Mouse (Mus musculus) left cerebral cortex, postnatal 14 days (tissue): ENCODE measurements around the gene Ppil6. TPM values are rescaled to one million over a fixed set of nuclear protein-coding genes. Genes with fewer than 3 reads are reported as not detected.

Experiments used
- DNase-seq, 2 experiments: peaks; one replicate each; pipeline ENCODE4 v3.0.0; 2021 to 2022; ENCODE audit warnings: low spot score in 2 of 2, mixed read lengths in 1 of 2
- intact Hi-C: fragments of 180-260 bp; cut with DNase I; formaldehyde crosslinking; loops from one replicate; pipeline ENCODE4 v1.15.1; 2025
- total RNA-seq, 2 experiments: library from RNA; stranded (reverse); gene quantifications; 2 replicates each; pipeline ENCODE4 v1.2.3; 2021

Gene Ppil6
- total RNA-seq, 2 experiments from 2014 or later = 6.3 to 7.6 TPM

DNA sequence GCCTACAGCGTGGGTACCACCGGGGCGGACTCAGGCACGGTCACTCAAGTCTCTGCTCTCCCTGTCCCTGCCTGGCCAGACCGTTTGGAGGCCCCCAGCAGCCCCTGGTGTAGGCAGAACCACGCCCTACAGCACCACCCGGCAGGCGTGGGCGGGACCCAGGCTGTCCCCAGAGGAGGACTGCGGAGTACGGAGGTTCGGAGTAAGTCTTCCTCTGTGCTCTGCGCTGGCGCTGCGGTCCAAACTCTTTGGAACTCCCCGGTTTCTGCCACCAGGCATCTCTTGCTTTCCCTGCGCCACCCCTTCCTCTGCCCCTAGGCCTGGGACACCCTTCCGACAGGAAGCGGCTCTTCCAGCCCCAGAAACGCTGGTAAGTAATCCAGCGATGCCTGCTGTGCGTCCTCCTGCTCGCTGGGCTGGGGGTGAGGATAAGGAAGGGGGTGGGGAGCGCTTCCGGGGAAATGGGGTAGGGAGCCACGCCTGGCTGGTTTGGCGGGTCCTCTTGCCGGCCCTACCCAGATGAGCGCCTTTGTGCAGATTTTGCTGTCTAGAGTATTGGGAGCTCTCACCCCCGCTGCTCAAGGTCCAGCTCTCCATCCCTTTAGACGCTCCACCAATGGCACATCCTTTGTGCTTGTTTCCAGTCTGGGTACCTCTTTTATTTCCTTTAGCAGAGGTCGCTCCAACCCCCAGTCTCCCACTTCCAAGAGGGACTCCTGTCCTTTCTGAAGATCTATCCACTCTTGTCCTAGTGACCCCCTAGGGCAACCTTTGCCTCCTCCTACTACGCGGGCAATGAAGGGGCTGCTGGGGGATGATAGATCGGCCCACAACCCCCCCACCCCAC is 13.8 kb upstream of the Ppil6 start, which contains the start of gene Mical1:
TSS of gene Mical1 (plus strand) at position 144 of the 847 bp plus-strand sequence.
- intact Hi-C loops = no loop called here
- peak in 1 of 2 experiments; percentile 38 for DNase-seq

DNA sequence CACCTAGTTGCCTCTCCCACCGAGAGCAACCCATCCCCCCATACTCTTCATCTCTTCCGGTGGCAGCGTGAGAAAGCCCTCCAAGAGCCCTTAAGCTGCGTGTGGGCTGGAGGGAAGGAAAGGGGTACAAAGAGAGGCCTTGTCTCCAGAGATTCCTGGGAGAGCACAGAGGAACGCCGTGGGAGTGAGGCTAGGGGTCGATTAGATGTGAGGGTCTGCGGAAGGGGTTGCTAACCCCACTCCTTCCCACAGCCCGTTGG is 13.3 kb upstream of the Ppil6 start:
- intact Hi-C loops = no loop called here

GRCm38 (mm10) chr10:41477278-41478181 is 12.7 kb upstream of the Ppil6 start:
- peak; percentile 37 to 78 for DNase-seq
- intact Hi-C loops = no loop called here

More for the DNA sequence above, 13.3 kb upstream of the Ppil6 start:
- no peak for DNase-seq

GRCm38 (mm10) chr10:41479961-41480360 is 10.3 kb upstream of the Ppil6 start:
- intact Hi-C loops = no loop called here
- DNase-seq = no peak

DNA sequence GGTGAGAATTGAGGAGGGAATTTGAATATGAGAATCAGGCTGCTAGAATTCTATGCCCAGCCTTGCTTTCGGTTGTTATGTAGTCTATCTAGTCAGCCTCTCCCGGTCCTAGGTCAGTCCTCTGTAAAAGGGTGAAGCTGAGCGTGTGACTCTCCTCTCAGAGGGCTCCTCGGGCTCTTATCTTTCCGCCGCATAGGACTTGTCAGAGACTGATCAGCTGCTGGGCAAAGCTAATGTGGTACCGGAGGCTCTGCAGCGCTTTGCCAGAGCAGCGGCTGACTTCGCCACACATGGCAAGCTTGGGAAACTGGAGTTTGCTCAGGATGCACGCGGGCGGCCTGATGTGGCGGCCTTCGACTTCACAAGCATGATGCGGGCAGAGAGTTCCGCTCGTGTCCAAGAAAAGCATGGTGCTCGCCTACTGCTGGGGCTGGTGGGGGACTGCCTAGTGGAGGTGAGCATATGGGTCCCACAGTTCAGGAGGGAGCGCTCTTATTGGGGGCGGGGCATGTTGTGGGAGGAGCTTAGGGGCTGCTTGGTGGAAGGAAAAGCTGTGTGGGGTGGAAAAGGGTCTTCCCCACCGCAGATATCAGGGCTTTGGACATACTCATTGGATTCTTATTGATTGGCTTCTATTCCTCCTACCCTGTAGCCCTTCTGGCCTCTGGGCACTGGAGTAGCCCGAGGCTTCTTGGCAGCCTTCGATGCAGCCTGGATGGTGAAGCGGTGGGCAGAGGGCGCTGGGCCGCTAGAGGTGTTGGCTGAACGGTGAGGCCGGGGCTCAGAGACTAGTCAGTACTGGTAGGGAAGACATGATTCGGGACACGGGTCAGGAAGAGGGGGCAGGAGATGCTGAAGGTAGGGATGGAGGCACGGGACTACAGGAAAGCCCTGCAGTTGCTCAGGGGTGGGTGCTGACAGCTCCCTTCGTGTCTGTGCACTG is 9.0 kb upstream of the Ppil6 start:
- DNase-seq = no peak
- intact Hi-C loops = no loop called here

GRCm38 (mm10) chr10:41482446-41482845 is 7.8 kb upstream of the Ppil6 start:
- intact Hi-C loops = no loop called here
- DNase-seq = no peak

GRCm38 (mm10) chr10:41485778-41486177 is 4.5 kb upstream of the Ppil6 start:
- no peak for DNase-seq
- intact Hi-C loops = no loop called here

DNA sequence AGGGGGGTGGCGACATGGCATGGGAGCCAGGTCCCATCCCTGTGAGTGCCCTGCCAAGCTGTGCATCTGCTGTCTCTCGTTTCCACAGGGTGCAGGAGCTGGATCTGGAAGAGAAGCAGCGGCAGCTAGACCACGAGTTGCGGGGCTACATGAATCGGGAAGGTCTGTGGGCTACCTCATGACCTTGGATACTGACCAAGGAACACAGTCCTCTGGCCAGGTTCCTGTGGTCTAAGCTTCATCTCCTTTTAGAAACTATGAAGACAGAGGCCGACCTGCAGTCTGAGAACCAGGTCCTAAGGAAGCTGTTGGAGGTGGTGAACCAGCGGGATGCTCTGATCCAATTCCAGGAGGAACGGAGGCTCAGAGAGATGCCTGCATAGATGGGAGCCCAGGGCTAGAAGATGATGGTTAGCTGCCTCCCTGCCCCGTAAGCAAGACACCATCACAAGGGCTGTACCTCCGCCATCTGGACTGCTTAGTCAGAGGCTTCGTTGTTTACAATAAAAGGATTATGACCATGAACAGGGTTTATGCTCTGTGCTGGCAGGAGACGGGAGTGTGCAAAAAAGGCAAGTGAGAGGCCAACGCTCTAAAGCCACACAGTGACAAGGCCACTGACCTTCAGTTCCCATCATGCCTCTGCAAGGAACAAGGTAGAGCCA is 3.6 kb upstream of the Ppil6 start:
- no peak for DNase-seq
- intact Hi-C loops = no loop called here

DNA sequence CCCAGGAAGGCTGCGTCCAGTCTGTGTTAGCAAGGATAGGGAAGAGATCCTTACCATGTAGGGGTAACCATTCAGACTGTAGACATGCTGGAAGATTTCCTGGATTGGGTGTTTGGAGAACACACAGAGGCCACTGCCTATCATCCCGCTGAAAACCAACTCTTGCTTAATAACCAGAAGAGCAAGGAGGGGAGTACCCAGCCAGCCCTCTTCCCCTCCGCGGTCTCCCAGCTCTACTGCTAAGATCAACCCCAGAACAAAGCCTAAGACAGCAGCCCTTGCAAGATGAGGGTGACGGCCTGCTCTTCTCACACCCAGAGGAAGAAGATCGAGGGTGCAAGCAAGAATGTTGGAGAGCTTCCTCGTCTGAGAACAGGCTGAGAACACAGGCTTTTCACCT is 1.4 kb upstream of the Ppil6 start:
- no peak for DNase-seq
- intact Hi-C loops = no loop called here

- DNase-seq = no peak
- intact Hi-C loops = no loop called here
Measured at GRCm38 (mm10) chr10:41489294-41489693, 945 bp upstream of the Ppil6 start.

DNA sequence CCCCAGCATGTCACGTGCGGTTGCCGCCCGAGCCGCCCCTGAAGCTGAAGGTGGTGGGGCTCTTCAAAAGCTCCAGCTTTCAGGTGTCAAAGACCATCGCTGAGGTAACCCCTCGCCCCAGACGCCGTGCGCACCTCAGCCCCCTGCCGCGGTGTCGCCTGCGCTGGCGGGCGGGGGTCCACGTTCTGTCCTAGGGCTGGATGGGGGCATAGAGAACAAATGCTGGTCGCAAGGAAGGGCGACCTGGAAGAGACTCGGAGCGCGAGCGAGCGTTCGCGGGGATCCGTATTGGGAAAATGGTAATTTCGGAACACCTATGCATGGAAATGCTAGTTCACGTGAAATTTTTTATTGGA is 257 bp downstream of the Ppil6 start:
- intact Hi-C loops = no loop called here
- no peak for DNase-seq

DNA sequence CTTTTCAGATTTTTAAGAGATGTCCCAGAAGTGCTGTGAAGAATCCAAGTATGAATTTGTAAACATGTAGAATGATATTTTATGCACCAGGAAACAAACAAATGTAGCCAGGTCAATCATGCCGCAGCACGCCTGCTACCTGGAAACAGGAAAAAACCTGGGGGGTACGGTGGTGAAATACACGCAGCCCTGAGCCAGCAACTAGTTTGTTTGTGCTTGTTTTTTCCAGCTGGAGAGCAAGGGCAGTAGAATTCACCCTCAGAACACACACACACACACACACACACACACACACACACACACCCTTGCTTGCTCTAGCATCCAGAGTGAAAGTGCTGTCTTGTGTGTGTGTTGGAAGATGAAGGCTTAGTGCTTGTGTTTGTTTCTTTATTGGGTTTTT is 872 bp downstream of the Ppil6 start:
- intact Hi-C loops = no loop called here
- no peak for DNase-seq

GRCm38 (mm10) chr10:41500941-41501340 is 10.7 kb downstream of the Ppil6 start:
- intact Hi-C loops = loop anchor here (5.0 to 10.0 kb wide), 3 partner anchors 49 to 496 kb away; partner anchors contain the start of genes Ak9, Fig4 and Zbtb24
- DNase-seq = peak; percentile 31 to 65

DNA sequence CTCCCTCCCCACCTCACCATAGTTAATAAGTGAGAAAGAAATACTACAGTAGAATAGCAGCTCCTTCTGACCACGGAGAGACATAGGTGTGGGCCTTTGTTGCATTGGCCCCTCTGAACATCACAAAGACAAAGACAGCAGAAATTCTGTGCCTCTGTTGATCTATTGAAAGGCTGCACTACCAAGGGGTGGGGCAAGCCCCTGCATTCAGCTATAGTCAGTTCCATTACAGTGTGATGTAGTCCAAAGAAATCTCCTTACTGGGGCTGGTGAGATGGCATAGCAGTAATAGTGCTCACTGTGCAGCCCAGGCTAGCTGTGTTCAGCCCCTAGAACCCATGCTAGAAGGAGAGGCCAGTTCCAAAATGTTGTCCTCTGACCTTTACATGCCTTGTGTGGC is 14.8 kb downstream of the Ppil6 start:
- intact Hi-C loops = loop anchor here (5.0 to 10.0 kb wide), 4 partner anchors 53 to 500 kb away; partner anchors contain the start of genes Ak9, Fig4 and Zbtb24
- DNase-seq = no peak

GRCm38 (mm10) chr10:41505446-41505845 is 15.2 kb downstream of the Ppil6 start:
- DNase-seq = peak; percentile 79 to 90
- intact Hi-C loops = loop anchor here (5.0 to 10.0 kb wide), 3 partner anchors 73 to 501 kb away; partner anchors contain the start of genes Ak9 and Fig4

DNA sequence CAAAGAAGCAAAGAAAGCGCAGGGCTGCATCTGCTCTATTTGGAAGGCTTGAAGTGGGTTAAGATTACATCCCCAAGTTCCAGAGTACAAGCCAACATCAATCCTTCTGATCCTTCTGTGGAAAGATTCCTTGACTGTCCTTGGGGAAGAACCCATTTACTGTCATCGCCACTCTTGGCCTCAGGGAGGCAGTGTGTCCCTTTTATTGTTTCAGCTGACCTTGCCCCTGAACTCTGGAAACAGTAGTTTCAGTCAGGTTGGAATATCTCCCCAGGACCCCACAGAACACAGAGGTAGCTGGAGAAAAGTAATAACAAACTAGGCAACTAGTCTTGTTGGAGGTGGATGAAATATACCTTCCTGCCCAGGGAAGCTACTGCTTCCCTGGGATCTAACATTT is 18.9 kb downstream of the Ppil6 start:
- DNase-seq = no peak
- intact Hi-C loops = loop anchor here (5.0 to 10.0 kb wide), 3 partner anchors 77 to 504 kb away; partner anchors contain the start of genes Ak9 and Fig4

DNA sequence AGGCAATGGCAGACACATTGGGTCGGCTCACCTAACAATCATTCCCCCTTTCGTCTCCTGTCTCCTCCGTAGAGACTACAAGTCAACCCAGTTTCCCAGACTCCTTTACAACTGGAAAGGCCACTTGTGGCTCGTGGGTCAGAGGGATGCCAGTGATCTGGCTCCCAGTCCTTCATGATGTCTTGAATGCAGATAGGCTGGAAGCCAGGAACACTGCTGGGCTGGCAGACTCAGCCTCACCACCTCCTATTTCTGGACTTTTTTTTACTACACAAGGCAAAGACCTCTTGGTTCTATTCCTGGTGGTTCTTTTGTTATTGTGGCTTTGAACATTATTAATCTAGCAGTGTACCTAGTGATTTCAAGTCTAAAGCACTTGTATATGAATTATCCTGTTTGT is 24.1 kb downstream of the Ppil6 start:
- DNase-seq = no peak
- intact Hi-C loops = loop anchor here (10.0 kb wide), 1 partner anchor 780 kb away; no protein-coding TSS in a partner anchor

GRCm38 (mm10) chr10:41514921-41515320 is 24.7 kb downstream of the Ppil6 start:
- intact Hi-C loops = loop anchor here (10.0 kb wide), 1 partner anchor 780 kb away; no protein-coding TSS in a partner anchor
- no peak for DNase-seq
